Mouse (Mus musculus) cerebellum, adult 2 months (tissue): ENCODE measurements around the gene Camp. TPM values are rescaled to one million over a fixed set of nuclear protein-coding genes. Genes with fewer than 3 reads are reported as not detected.
A peak's percentile ranks its signal among the peaks of the same experiment; 100 is the strongest.

Experiments used
- DNase-seq, 2 experiments: peaks; one replicate each; pipeline ENCODE4 v3.0.0; 2021
- H3K27ac ChIP-seq: fragments of 200-500 bp; 2 replicates; pipeline ENCODE4 v1.5.1; 2012; ENCODE audit warnings: low read length, control low read depth, inconsistent platforms; ENCODE audit not compliant: insufficient read depth
- H3K27me3 ChIP-seq: fragments of 200-500 bp; 2 replicates; pipeline ENCODE4 v1.6.1; 2012; ENCODE audit warnings: inconsistent platforms, mild to moderate bottlenecking, low read length, moderate library complexity; ENCODE audit not compliant: control insufficient read depth, insufficient read depth
- H3K4me1 ChIP-seq: fragments of 200-500 bp; 2 replicates; pipeline ENCODE4 v1.6.1; 2011; ENCODE audit warnings: low read length; ENCODE audit not compliant: control insufficient read depth, insufficient read depth
- H3K4me3 ChIP-seq: fragments of 200-500 bp; replicated peaks from 2 replicates; pipeline ENCODE3; 2011; ENCODE audit warnings: mild to moderate bottlenecking, low read depth, low read length, control low read depth; ENCODE audit not compliant: insufficient read depth
- CTCF ChIP-seq: fragments of 200-500 bp; IDR thresholded peaks from 2 replicates; pipeline ENCODE4 v1.5.1; 2011; ENCODE audit warnings: low read depth, mild to moderate bottlenecking, control low read depth, low read length, moderate library complexity, borderline replicate concordance; ENCODE audit not compliant: insufficient read depth
- POLR2A ChIP-seq: fragments of 200-500 bp; IDR thresholded peaks from 2 replicates; pipeline ENCODE4 v1.6.1; 2011; ENCODE audit warnings: low read length, control low read depth, borderline replicate concordance; ENCODE audit not compliant: insufficient read depth
- WGBS: fragments of 180-500 bp; shearing (Covaris S2); methylation state at CpG from one replicate; pipeline ENCODE4 v1.1.7; 2018; 5-methylcytosine and 5-hydroxymethylcytosine counted together
- polyA plus RNA-seq: library from polyadenylated mRNA; depleted of rRNA; stranded (reverse); fragments of >200 nt; gene quantifications from 2 replicates; pipeline ENCODE4 v1.2.3, GENCODE M21; 2012

The Camp gene
- polyA plus RNA-seq, 1 experiment = 1.5 TPM

DNA sequence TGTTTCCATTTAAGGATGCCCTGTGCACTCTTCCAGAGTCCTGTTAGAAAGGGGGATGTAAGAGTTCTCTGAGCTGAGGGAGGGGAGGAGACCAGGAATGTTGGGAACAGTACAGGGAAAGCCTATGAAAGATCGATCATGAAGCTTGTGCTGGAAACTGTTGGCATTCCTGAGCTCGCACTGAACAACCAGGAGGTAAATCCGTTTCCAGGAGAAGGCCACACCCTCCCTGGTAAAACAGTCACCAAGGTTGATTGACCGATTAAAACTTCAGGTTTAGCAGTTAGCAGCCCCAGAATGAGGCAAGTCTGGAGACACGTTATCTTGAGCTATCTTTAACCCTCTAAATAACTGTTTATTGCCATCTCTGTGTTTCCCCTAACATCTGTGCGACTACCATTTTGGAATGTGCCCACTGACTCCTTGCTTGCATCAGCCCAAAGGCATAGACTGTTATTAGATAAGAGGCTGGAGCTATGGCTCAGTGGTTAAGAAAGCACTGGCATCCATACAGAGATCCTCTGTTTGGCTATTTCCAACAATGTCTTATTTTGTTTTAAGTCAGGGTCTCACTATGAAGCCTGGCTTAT, 21.7 kb upstream of the Camp start:
- Histone ChIP-seq H3K27me3 (no peaks in the 10 kb centered on the region), H3K4me1 (no peaks in the 10 kb centered on the region), H3K4me3 (no peak overlapping the region), H3K27ac (no peak overlapping the region)
- DNase-seq = no peak
- 51% methylated on average over 6 of the region's 6 CpGs for WGBS
- no peak for TF ChIP-seq CTCF
- no peak for TF ChIP-seq POLR2A

DNA sequence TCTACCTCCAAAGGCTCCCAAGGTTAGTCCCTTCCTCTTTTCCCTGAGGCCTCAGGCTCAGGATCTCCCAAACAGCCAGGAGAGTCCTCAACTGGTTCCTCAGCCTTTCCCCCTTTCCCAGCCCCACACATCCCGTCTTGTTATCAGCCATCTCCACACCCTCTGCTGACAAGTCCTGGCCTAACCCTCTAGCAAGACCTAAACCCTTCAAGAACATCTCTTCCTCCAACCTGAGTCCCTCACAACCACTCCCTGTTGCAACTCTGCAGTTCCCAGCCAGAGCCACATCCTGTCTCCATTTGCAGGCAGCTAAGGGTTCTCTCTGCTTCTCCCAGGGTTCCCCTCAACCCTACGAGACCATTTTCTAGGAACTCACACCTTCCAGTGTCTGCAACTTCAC, 16.8 kb upstream of the Camp start:
- WGBS = 70% methylated on average over 2 of the region's 2 CpGs
- H3K27ac ChIP-seq = no peak overlapping the region

DNA sequence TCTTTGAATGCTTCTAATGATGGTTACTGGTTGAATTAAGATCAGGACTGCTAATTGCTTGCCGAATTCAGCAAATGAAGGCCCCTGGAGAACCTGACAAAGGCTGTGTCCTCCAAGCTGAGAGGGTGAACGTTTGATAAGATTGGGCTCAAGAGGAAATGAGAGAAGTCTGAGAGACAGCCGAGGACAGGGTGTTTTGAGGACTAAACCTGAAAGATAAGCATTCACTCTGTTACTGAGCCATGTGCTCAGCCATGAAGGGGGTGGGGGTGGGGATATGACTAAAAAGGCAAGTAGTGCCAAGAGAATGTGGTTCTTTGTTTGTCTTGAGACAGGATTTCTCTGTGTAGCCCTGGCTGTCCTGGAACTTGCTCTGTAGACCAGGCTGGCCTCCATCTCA, 13.7 kb upstream of the Camp start:
- no peak overlapping the region for H3K27ac ChIP-seq
- TF ChIP-seq POLR2A (no peak), CTCF (no peak)
- WGBS = 63% methylated on average over 3 of the region's 3 CpGs
- no peaks in the 10 kb centered on the region; the same call in 1 of the 2 replicates for H3K27me3 ChIP-seq
- no peaks in the 10 kb centered on the region for H3K4me1 ChIP-seq
- DNase-seq = no peak
- H3K4me3 ChIP-seq = no peak overlapping the region

More for the DNA sequence above, 16.8 kb upstream of the Camp start:
- no peak for DNase-seq
- TF ChIP-seq CTCF = no peak
- TF ChIP-seq POLR2A = no peak
- no peak overlapping the region for H3K4me3 ChIP-seq
- H3K27me3 ChIP-seq = no peaks in the 10 kb centered on the region; the same call in 1 of the 2 replicates
- no peaks in the 10 kb centered on the region for H3K4me1 ChIP-seq

DNA sequence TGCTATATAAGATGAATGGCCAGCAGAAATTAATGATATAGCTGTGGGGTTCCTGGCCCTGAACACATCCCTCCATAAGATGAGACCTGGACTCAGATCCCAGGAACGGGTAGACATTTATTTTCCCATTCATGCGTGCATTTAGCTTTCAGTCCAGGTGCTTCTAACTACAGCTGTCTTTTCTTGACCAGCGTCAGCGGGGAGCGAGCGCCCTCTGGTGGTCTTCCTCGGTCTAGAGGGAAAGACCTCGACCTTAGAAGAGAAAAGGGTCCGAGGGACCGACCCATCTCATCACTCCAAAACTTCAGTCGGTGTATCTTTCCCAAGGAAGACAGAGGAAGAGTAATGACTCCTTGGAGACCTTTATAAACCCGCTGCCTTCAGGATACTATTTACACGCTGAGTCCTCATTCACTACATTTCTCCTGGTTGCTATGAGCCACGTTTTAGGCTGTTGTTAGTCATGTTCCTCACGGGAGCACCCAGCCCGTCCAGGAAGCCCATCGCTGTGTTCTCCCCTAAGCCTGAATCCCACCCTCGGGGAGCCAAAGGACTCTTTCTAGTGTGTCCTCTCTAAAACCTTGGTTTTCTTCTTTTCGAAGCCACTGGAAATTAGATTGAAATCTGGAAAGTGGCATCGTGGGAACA, 13.1 kb upstream of the Camp start:
- H3K4me3 ChIP-seq = no peak overlapping the region
- H3K27me3 ChIP-seq = no peaks in the 10 kb centered on the region; the same call in 1 of the 2 replicates
- DNase-seq = peak; percentile 46 to 75
- 12% methylated on average over 20 of the region's 20 CpGs for WGBS
- H3K27ac ChIP-seq = no peak overlapping the region
- TF ChIP-seq POLR2A = no peak
- TF ChIP-seq CTCF = peak; percentile 81
- no peaks in the 10 kb centered on the region for H3K4me1 ChIP-seq

DNA sequence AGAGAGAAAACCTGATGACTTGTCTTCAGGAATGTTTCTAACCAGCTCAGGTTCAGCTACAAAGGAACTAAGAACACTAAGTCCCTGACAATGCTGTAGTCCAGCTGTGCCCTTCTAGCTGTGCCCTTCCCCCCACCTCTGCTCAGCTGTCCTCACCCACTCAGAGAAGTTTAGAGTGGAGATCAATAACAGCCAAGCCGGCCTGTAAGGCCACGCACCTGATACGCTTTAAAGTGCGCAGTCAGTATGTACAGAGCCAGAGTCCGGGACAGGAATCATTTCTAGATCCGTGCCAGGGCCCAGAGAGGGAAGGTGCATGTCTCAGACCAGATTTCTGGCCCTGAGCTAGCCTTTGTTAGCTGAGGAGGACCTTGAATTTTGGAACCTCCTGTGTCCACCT, 6.5 kb upstream of the Camp start:
- no peaks in the 10 kb centered on the region for H3K27me3 ChIP-seq
- TF ChIP-seq CTCF (no peak), POLR2A (no peak)
- H3K27ac ChIP-seq = no peak overlapping the region
- 83% methylated on average over 6 of the region's 6 CpGs for WGBS
- no peaks in the 10 kb centered on the region for H3K4me1 ChIP-seq
- H3K4me3 ChIP-seq = no peak overlapping the region
- DNase-seq = no peak

DNA sequence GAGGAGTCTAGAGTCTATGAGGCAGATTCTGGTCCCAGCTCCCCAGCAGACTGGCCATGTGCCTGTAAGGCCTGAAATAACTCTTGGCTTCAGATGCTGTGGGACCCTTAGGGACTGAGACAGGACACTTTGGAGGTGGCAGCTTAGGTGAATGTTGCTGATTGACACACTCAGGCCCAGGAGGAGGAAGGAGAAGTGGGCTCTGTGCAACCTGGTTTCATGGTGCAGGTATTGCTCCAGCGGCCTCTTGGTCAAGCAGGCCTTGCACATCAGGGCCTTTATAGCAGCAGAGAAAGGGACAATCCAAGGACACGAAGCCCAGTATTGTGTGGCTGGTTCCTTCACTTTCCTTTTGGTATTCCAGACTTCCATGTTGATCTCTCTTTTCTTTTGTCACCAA, 4.9 kb upstream of the Camp start:
- Histone ChIP-seq H3K27me3 (no peaks in the 10 kb centered on the region), H3K4me3 (no peak overlapping the region), H3K27ac (no peak overlapping the region), H3K4me1 (no peaks in the 10 kb centered on the region)
- no peak for DNase-seq
- TF ChIP-seq POLR2A (no peak), CTCF (no peak)
- WGBS = 78% methylated on average over 2 of the region's 2 CpGs

DNA sequence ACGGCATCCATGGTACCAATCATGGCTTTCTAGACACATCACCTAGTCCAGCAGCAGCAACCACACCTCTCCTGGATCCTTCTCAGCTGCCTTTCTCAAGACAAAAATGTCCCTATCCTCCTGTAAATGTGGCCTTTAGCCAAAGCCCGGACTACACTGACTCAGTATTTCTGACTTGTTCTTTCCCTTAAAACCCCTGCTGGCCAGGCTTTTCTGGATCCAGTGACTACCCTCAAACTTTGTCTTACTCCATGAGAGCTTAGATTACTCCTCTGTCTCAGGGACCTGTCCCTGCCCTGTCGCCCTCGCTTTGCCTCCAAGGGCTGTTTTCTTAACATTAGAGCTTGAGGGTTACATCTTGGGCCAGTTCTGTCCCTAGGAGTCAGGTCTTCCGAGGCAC, 682 bp upstream of the Camp start:
- Histone ChIP-seq H3K27me3 (no peaks in the 10 kb centered on the region), H3K4me3 (no peak overlapping the region), H3K27ac (no peak overlapping the region), H3K4me1 (no peaks in the 10 kb centered on the region)
- 84% methylated on average over 5 of the region's 5 CpGs for WGBS
- TF ChIP-seq POLR2A (no peak), CTCF (no peak)
- no peak for DNase-seq

DNA sequence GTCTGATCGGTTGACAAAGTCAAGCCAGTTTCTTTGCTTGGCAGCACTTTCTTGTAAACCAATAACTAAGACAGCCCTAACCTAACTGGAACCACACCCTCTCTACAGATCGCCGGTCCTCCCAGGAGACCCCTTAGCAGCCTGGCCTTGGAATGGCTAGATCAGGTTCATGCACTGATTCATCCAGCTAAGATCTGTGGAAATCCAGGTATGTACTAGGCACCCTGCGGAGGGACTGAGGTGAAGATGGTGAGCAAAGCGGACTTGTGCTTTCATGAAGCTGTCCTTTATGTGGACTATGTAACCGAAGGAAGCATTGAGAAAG, 16.4 kb downstream of the Camp start:
- 0 out of 2 replicates have a peak, but pooled peaks cover 3% of the 10 kb centered on the region for H3K4me1 ChIP-seq
- no peak for DNase-seq
- peak overlapping the region; percentile 75 for H3K4me3 ChIP-seq
- no peaks in the 10 kb centered on the region for H3K27me3 ChIP-seq
- no peak overlapping the region for H3K27ac ChIP-seq
- 4% methylated on average over 6 of the region's 6 CpGs for WGBS
- TF ChIP-seq CTCF = no peak
- no peak for TF ChIP-seq POLR2A

DNA sequence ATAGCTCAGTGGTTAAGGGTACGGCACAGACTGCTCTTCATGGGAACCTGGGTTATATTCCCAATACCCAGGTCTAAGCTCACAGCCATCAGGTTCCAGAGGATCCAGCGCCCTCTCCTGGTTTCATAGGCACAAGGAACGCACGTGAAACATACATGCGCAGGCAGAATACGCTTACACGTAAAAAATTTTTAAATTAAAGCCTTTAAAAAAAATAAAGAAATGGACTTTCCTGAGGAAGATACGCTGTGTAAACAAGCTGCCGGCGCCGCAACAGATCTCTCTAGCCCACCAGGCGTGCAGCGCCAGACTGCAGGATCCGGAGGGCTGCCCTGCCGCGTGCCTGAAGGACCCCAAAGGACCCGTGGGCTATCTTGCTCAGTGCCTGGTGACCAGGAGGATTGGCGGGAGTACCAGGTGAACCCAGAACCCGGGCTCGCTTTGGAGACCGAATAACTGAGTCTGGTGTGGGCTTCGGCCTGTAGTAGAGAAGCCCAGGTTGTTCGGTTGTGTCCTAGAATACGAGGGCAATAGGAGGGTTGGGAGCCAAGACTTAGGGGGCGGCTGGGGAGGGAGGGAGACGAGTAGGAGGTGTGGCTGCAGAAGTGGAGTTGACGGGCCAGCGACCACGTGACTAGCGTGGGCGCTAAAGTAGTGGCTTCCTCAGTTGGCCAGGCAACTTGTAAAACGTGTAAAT, 16.9 kb downstream of the Camp start, which contains the start of gene Nme6:
Gene Nme6 (plus strand): TSS at position 359 of the 697 bp plus-strand sequence.
- TF ChIP-seq POLR2A (peak; percentile 85), CTCF (peak; percentile 75)
- peak within 1 kb of the TSS; percentile 45; the same call in 1 of the 2 replicates for H3K27ac ChIP-seq
- 0 out of 2 replicates have a peak, but pooled peaks cover 3% of the 10 kb centered on the region for H3K4me1 ChIP-seq
- WGBS = under 1% methylated on average over 32 of the region's 32 CpGs
- peak; percentile 84 to 90 for DNase-seq
- H3K4me3 ChIP-seq = peak within 1 kb of the TSS; percentile 75
- H3K27me3 ChIP-seq = no peaks in the 10 kb centered on the region
